Mouse (Mus musculus) liver, embryonic 11.5 days (tissue): ENCODE data around the gene Krtcap2. TPM values are rescaled to one million over a fixed set of nuclear protein-coding genes. Genes with fewer than 3 reads are reported as not detected.
A peak's percentile ranks its signal among the peaks of the same experiment; 100 is the strongest.

Source experiments
- ATAC-seq: fragments of 200-750 bp; cut with Nextera tagmentation; replicated peaks from 2 replicates; pipeline ENCODE4 v1.8.0; 2017; ENCODE audit warnings: moderate number of reproducible peaks, mild to moderate bottlenecking, moderate TSS enrichment, moderate library complexity; ENCODE audit not compliant: low FRiP score
- DNase-seq: peaks from one replicate; pipeline ENCODE4 v3.0.0-alpha.2; 2017; ENCODE audit warnings: low spot score
- H3K27ac ChIP-seq: fragments of 300-500 bp; sonication (generic); 2 replicates; pipeline ENCODE4 v1.5.1; 2014; ENCODE audit warnings: mild to moderate bottlenecking, low read depth, low read length, control low read depth
- H3K27me3 ChIP-seq: fragments of 300-500 bp; sonication (generic); replicated peaks from 2 replicates; pipeline ENCODE4 v1.6.1; 2014; ENCODE audit warnings: low read length, mixed read lengths; ENCODE audit not compliant: control insufficient read depth, insufficient read depth
- H3K36me3 ChIP-seq: fragments of 300-500 bp; sonication (generic); 2 replicates; pipeline ENCODE4 v1.6.1; 2014; ENCODE audit warnings: mild to moderate bottlenecking, low read length, moderate library complexity, mixed read lengths; ENCODE audit not compliant: control insufficient read depth, insufficient read depth
- H3K4me1 ChIP-seq: fragments of 300-500 bp; sonication (generic); replicated peaks from 2 replicates; pipeline ENCODE4 v1.6.1; 2014; ENCODE audit warnings: low read length, mixed read lengths; ENCODE audit not compliant: control insufficient read depth, insufficient read depth
- H3K4me2 ChIP-seq: fragments of 300-500 bp; sonication (generic); 2 replicates; pipeline ENCODE4 v1.6.1; 2014; ENCODE audit warnings: mild to moderate bottlenecking, control low read depth, moderate library complexity
- H3K4me3 ChIP-seq: fragments of 300-500 bp; sonication (generic); 2 replicates; pipeline ENCODE4 v1.5.1; 2014; ENCODE audit warnings: low read depth, low read length, control low read depth
- H3K9ac ChIP-seq: fragments of 300-500 bp; sonication (generic); 2 replicates; pipeline ENCODE4 v1.6.1; 2014; ENCODE audit warnings: low read depth, low read length, control low read depth
- H3K9me3 ChIP-seq: fragments of 300-500 bp; sonication (generic); 2 replicates; pipeline ENCODE4 v1.6.1; 2016; ENCODE audit warnings: low read length, inconsistent platforms, mixed read lengths; ENCODE audit not compliant: control insufficient read depth
- WGBS: fragments of 180-500 bp; shearing (Covaris S2); extraction: QIAGEN DNeasy Blood & Tissue Kit; methylation state at CpG from one replicate; pipeline ENCODE4 v1.1.7; 2014; 5-methylcytosine and 5-hydroxymethylcytosine counted together
- polyA plus RNA-seq: library from polyadenylated mRNA; unstranded; fragments of >200 nt; fragmentation: Nextera tagmentation; extraction: Ambion mirVana; gene quantifications from 2 replicates; pipeline ENCODE4 v1.2.1, GENCODE M21; 2014

Gene Krtcap2
- polyA plus RNA-seq, 1 experiment from 2014 or later = 251 TPM

DNA sequence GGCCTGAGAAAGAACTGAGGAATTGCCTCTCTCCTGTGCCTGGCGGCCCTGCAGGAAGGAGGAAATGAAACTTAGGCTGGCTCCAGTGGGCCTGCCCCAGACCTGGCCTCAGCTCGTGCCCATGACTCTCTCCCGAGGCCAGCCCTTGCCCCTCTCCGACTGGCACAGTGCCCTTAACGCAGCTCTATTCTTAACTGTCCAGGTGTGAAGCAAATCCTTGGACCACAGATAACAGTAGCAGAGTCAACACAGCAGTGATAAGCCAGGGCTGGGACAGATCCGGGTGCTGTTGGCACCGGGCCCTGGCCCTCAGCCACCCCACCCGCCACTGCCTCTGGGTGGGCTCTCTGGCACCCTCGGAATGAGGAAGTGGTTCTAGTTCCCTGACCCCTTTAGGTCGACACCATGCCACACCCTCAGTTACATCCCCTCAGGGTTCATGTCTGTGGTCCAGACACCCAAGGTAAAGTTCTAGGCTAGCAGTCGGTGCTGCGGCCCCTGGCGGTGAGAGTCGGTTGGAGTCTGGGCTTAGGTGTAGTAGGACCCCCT is 12.1 kb upstream of the Krtcap2 start:
- H3K4me3 ChIP-seq = no peak overlapping the region
- no peaks in the 10 kb centered on the region for H3K9me3 ChIP-seq
- H3K4me1 ChIP-seq = peaks cover 4% of the 10 kb centered on the region
- no peak overlapping the region for H3K9ac ChIP-seq
- H3K4me2 ChIP-seq = no peak overlapping the region
- no peak overlapping the region for H3K27ac ChIP-seq
- DNase-seq (no peak), ATAC-seq (no peak)
- WGBS = 69% methylated on average over 14 of the region's 14 CpGs
- peaks cover 18% of the 10 kb centered on the region for H3K27me3 ChIP-seq
- H3K36me3 ChIP-seq = no peaks in the 10 kb centered on the region

DNA sequence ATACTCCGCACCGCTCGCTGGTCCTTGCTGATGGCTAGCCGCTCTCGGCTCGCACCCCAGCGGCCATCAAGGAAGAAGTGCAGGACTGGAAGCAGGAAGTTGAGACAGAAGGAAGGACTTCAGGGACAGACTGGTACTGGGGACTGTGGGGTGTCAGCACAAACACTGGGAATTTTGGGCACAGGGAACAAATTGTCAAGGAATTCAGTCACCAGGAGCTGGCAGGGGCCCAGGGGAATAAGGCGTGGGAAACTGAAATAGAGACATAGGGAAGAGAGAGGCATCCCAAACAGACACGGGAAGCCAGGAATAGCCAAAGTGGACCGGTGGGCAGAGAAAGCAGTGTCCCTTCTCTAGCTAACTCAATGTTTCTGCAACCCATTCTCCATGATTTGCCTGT is 9.2 kb upstream of the Krtcap2 start:
- H3K27me3 ChIP-seq = peaks cover 8% of the 10 kb centered on the region
- H3K4me3 ChIP-seq = no peak overlapping the region
- no peak overlapping the region for H3K4me2 ChIP-seq
- H3K9ac ChIP-seq = no peak overlapping the region
- 83% methylated on average over 10 of the region's 10 CpGs for WGBS
- no peak overlapping the region for H3K27ac ChIP-seq
- H3K36me3 ChIP-seq = no peaks in the 10 kb centered on the region
- DNase-seq (no peak), ATAC-seq (no peak)
- H3K4me1 ChIP-seq = no peaks in the 10 kb centered on the region; the same call in 1 of the 2 replicates
- no peaks in the 10 kb centered on the region for H3K9me3 ChIP-seq

DNA sequence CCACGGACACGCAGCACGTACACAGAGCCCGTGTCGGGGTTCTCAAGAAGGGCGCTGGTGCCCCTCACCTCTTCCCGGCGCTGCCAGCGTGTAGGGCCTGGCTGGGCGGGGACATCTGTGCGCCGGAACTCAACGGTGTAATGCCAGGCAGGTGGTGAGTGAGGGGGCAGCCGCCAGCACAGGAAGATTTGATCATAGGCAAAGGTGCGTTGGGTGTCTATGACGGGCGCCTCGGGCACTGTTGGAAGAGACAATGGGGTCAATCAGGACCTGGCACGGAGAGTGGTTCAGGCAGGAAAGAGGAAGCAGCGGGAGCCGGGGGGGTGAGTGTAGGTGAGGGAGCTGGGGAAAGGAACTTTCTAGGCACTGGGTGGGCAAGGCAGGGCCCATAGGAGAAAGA is 8.1 kb upstream of the Krtcap2 start:
- Histone ChIP-seq H3K4me2 (no peak overlapping the region), H3K27me3 (peaks cover 4% of the 10 kb centered on the region), H3K4me1 (no peaks in the 10 kb centered on the region; the same call in 1 of the 2 replicates), H3K27ac (no peak overlapping the region), H3K4me3 (no peak overlapping the region), H3K36me3 (no peaks in the 10 kb centered on the region), H3K9me3 (no peaks in the 10 kb centered on the region), H3K9ac (no peak overlapping the region)
- DNase-seq = no peak
- ATAC-seq = no peak
- 87% methylated on average over 21 of the region's 21 CpGs for WGBS

DNA sequence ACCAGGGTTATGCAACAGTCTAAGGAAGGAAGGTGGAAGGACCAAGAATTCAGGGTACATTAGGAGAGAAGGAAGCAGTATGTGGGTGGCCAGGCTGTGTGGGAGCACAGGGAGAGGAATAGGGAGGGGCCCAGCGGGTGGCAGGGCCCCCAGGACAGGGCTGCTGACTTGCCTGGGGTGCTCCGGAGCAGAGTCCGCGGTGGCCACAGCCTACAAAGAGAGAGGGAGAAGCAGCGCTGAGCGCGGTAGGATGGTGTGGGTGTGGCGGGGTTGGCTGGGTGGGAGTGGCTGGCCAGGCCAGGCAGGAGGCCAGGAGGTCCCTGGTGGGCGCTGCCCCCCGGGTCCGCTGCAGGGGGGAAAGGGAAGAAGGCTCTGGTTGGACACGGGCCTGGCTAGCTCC is 7.3 kb upstream of the Krtcap2 start:
- Histone ChIP-seq H3K4me2 (no peak overlapping the region), H3K4me1 (peaks cover 3% of the 10 kb centered on the region; the same call in 1 of the 2 replicates), H3K27ac (no peak overlapping the region), H3K27me3 (peaks cover 6% of the 10 kb centered on the region), H3K9me3 (no peaks in the 10 kb centered on the region), H3K9ac (no peak overlapping the region), H3K36me3 (no peaks in the 10 kb centered on the region), H3K4me3 (no peak overlapping the region)
- no peak for ATAC-seq
- DNase-seq = no peak
- 57% methylated on average over 12 of the region's 12 CpGs for WGBS

DNA sequence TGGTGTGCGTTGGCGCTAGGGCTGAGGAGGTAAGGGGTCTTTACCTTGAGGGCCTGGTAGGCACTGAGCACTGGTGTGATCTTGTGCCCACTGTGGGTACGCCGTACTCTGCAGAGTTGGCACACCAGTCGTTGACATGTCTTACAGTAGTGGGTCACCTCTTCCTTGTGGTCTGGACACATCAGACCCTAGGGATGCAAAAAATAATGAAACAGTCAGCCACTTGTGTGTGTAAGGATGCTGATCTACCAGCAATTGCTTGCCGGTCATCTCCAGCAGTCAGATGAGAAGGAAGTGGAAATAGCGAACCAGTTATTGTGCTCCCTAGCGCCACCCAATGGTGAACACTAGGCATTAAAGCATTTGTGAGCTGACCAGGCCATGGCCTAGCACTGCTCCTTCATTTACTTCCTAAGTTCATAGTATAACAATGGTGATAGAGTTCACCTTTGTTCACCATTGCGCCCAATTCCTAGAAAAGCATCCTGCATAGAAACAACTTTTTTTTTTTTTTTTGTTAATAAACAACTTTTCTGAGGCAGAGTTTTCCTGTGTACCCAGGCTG is 3.4 kb upstream of the Krtcap2 start:
- Histone ChIP-seq H3K4me2 (no peak overlapping the region), H3K36me3 (no peaks in the 10 kb centered on the region), H3K4me1 (peaks cover 29% of the 10 kb centered on the region), H3K27ac (no peak overlapping the region), H3K27me3 (peaks cover 24% of the 10 kb centered on the region), H3K9ac (no peak overlapping the region), H3K9me3 (no peaks in the 10 kb centered on the region), H3K4me3 (no peak overlapping the region)
- no peak for DNase-seq
- ATAC-seq = no peak
- WGBS = 67% methylated on average over 9 of the region's 9 CpGs

DNA sequence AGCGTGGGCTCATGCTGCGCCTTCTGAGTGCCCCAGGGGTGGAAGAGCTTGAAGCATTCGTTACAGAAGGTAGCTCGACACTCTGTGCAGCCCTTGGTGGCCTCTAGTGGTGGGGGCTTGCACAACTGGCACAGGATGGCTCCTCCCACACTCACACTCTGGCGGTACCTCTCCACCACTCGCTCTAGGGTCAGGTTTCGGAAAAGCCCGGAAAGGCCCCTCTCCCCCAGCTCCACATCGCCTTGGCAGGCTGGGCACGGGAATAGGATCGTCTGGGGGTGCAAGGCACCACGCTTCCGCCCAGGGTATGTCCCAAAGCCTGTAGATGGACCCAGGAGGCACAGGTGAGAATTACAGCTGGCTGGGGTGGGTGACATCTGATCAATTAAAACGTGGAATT is 2.2 kb upstream of the Krtcap2 start:
- peaks cover 24% of the 10 kb centered on the region for H3K27me3 ChIP-seq
- H3K9ac ChIP-seq = 0 out of 2 replicates have a peak overlapping the region, but pooled peaks have one; percentile 20
- H3K27ac ChIP-seq = no peak overlapping the region
- ATAC-seq (no peak; the same call in 1 of the 2 replicates), DNase-seq (no peak)
- H3K36me3 ChIP-seq = no peaks in the 10 kb centered on the region
- H3K4me2 ChIP-seq = peak overlapping the region; percentile 44
- peak overlapping the region; percentile 15; the same call in 1 of the 2 replicates for H3K4me3 ChIP-seq
- WGBS = 19% methylated on average over 14 of the region's 14 CpGs
- peaks cover 31% of the 10 kb centered on the region for H3K4me1 ChIP-seq
- no peaks in the 10 kb centered on the region for H3K9me3 ChIP-seq

DNA sequence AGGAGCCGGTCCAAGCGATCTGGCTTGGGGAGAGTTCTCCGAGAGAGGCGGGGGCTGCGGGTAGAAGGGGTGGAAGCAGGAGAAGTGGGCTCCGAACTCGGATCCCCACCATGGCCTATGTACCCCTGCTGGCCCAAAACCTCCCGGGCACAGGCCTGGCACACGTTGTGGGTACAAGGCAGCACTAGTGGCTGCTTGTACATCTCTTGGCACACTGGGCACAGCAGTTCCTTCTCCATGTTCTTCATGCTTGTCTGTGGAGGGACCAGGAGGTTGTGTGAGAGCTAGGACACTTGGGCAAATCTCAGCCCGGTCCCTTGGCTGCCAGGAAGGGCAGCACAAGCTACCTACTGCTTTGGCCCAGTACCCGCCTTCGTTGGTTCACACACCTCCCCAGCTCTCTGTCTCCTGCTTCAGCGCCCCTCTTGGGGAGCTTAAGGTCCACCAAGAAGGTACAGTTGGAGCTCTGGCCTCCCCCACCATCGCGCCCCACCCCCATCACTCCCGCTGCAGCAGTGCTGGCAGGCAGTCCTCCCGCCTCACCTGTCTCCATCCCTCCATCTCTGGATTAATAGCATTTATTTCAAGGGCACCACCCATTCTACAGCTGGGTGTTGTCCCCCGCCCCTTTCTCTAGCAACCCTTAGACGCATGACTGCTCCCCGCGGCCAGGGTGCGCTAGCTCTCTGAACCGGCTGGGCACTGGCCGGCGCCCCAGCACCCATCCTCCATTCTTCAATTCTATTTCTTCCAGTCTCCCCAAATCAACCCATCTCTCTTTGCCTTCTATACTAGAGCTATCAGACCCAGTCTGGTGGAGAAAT is 1.4 kb upstream of the Krtcap2 start:
- H3K27ac ChIP-seq = no peak overlapping the region
- peaks cover 24% of the 10 kb centered on the region for H3K27me3 ChIP-seq
- H3K4me3 ChIP-seq = peak overlapping the region; percentile 75
- no peak overlapping the region for H3K9ac ChIP-seq
- ATAC-seq (no peak), DNase-seq (no peak)
- H3K4me2 ChIP-seq = peak overlapping the region; percentile 84
- H3K9me3 ChIP-seq = no peaks in the 10 kb centered on the region
- H3K36me3 ChIP-seq = no peaks in the 10 kb centered on the region
- 18% methylated on average over 25 of the region's 25 CpGs for WGBS
- peaks cover 31% of the 10 kb centered on the region for H3K4me1 ChIP-seq

DNA sequence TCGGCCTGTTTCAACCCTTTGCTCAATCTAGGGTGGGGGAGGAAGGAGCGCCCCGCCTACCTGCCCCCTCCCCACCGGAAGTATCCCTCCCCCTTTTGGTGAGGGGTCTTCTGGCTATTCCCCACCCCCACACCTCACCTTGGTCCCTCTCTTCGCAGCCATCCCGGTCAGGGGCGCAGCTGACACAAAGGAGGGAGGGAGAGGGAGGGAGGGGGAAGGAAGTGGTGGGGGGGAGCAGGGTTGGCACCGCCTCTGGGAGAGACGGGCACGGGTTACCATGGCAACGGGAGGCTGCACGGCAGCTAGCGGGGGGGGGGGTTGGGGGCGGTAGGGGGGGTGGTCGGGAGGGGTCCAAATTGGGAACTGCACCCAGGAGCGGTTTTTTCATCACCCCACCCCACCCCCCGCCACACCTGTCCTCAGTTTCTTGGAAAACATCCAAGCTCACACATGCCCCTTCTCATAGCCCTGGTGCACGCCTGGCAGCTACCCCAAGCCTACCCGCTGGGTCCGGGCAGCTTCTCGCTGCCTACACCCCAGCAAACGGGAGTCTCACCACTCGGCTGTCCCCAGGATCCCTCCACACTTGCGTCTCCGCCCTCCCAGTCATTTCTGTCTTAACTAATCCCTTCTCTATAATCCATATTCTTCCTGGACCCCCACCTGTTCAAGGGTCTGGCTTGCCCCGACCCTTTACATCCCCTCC is 631 bp upstream of the Krtcap2 start:
- WGBS = 3% methylated on average over 23 of the region's 26 CpGs
- H3K4me1 ChIP-seq = peaks cover 31% of the 10 kb centered on the region
- peak overlapping the region; percentile 75 for H3K4me3 ChIP-seq
- ATAC-seq = no peak
- H3K4me2 ChIP-seq = peak overlapping the region; percentile 84
- H3K27ac ChIP-seq = no peak overlapping the region
- H3K27me3 ChIP-seq = peaks cover 24% of the 10 kb centered on the region
- no peaks in the 10 kb centered on the region for H3K36me3 ChIP-seq
- H3K9me3 ChIP-seq = no peaks in the 10 kb centered on the region
- DNase-seq = no peak
- H3K9ac ChIP-seq = no peak overlapping the region
